Mouse (Mus musculus): ENCODE results near the gene Fuca1.

The Fuca1 gene

DNA sequence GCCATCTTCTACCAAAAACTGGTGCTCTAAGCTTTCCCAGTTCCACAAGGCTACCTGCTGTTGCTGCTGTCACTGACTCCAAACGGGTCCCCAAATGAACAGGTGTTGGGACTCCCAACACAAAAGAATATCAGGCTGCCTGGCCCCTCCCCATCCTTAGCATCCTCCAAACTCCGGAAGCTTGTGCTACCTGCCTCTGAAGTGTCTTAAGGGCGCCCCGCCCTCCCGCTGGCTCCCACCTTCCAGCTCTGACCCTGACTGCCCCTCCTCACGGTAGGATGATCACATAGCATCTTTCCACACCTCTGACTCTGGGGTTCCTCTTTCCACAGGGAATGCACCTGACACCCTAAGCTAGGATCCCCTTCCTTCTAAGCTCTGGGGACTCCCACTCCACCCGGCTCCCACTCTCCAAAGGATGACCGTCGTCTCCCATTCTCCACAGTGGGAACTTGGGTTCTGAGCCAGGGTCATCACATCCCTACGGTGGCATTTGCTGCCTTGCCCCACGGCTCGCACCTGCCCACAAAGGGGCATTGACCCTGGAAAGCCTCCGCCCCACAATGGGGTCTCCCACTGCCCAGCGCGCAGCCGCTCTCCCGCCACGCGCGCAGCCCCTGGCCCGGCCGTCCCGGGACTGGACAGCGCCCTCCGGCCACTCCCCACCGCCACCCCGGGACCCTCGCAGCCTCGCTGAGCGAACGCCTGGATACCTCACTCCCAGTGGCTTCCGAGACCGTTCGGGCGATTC, 51.4 kb downstream of the Fuca1 start:
- intact Hi-C loops (cut with DNase I), result loop anchor here (5.0 kb wide), 1 partner anchor 80 kb away; the partner anchor contains the start of gene Rpl11

DNA sequence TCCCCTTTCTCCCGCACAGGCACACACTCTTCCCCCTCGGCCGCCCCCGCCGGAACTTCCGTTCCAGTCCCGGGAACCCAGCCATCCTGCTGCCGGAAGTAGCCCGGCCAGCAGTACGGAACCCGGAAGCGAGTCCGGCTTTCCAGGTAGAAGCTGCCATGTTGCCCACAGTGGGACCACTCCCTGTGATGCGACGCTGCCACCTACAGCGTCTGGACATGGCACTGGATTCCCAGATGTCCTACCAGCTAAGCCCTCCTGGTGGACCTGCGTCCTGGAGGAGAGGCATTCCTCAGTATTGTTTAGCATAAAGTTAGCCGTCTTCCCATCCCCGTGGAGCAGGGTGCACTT, 52.0 kb downstream of the Fuca1 start, which contains the start of gene Lypla2:
Gene Lypla2, minus strand, starts transcription at position 71 of the 351 bp plus-strand sequence.
- intact Hi-C loops (cut with DNase I), result loop anchor here (5.0 kb wide), 1 partner anchor 80 kb away; the partner anchor contains the start of gene Rpl11

DNA sequence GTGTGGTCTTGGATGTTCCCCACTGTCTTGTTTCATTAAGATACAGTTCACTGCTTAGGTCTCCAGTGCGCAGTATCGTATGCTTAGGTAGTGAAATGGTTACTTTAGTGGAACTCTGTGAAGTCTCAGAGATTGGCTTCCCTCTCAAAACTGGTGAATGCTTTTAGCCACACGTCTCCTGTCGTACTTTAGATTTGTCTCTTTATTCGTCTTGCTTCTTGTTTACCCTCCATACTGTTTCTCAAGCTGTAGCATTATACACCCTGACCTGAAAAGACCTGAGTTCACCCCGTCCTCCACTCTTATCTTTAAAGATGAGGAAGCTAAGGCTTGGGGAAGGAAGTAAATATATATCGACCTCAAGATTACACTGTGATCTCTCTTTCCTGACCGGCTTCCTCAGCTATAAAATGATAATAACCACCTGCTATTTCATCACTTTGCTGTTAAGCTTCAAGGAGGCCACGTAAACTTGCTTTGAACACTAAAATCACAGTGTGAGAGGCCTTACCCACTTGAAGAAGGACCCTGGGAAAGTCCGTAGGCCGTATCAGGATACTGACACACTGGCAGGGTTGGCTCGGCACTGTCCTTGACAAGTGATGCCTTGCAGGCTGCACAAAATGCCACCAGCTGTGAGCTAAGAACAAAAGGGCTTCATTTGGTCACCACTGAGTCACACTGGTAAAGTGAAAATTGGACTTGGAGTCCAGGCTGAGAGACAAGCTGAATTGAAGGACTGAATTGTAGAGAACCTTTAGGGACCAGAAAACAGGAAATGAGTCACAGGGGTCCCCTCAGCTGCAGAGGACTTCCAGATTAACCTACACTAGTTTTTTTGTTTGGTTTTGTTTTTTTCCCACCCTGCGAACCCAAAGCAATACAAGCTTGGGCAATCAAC, 52.6 kb downstream of the Fuca1 start:
- intact Hi-C loops (cut with DNase I), result loop anchor here (5.0 kb wide), 1 partner anchor 79 kb away; the partner anchor contains the start of gene Rpl11

DNA sequence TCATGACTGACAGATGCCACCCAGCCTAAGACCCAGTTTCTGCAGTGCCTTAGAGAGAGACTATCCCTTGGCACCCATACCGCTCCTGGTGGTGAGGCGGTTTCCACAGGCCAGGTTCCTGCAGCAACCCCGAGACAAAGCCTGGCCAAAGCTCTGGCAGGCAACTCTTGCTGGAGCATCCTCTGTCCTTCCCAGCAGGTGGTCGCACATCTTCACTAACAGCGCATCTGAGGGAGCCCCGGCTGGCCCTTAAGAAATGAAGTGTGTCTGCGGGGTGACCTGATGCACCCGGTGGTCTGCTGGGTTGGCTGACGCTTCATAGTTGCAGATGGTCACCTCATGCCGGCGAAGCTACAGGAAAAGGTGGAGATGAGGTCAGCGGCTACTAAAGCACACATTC, 55.6 kb downstream of the Fuca1 start:
- intact Hi-C loops (cut with DNase I), result no loop called here

DNA sequence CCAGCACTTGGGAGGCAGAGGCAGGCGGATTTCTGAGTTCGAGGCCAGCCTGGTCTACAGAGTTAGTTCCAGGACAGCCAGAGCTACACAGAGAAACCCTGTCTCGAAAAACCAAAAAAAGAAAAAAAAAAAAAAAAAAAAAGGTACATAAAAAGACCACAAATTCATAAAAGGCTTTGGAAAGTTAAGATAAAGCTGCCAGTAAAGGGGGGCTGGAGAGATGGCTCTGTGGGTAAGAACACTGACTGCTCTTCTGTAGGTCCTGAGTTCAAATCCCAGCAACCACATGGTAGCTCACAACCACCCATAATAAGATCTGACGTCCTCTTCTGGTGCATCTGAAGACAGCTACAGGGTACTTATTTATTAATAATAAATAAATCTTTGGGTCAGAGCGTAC, 59.7 kb downstream of the Fuca1 start:
- intact Hi-C loops (cut with DNase I), result loop anchor here (10.0 kb wide), 1 partner anchor 305 kb away; the partner anchor contains the start of gene Zfp46

DNA sequence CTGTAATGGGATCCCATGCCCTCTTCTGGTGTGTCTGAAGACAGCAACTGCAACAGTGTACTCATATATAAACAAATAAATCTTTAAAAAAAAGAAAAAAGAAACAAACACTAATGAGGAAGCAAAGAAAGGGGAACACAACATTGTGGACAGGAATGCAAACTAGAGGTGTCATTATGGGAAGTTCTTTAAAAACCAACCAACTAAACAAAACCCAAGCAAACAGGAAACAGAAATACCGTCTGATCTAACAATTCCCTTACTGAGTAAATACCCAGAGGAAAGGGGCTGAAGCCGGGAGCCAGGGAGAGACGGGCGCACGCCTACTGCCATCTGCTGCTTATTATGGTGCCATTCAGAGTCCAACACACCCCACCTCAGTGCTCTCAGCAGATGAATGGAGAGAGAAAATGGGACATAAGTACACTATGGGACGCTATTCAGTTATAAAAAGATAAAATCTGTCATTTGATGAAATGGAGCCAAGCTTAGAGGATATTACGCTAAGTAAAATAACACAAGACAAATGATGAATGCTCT, 61.1 kb downstream of the Fuca1 start:
- intact Hi-C loops (cut with DNase I), result loop anchor here (10.0 kb wide), 1 partner anchor 303 kb away; the partner anchor contains the start of gene Zfp46

DNA sequence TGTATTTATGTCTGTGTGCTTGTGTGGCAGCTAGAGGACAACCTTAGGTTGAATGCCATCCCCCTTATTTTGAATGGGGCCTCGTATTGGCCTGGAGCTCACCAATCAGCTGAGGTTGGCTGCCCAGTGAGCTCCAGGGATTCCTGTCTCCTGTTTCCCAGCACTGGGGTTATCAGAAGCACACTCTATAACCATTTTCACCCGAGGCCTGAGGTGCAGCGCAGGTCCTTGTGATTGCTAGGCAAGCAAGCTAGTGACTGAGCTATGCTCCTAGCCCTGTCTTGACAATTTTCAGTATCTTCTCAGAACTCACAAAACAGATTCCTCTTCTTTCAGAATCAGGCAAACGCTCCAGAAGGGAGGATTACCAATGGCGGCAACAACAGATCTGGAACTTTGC, 64.0 kb downstream of the Fuca1 start:
- intact Hi-C loops (cut with DNase I), result loop anchor here (10.0 kb wide), 1 partner anchor 300 kb away; the partner anchor contains the start of gene Zfp46

DNA sequence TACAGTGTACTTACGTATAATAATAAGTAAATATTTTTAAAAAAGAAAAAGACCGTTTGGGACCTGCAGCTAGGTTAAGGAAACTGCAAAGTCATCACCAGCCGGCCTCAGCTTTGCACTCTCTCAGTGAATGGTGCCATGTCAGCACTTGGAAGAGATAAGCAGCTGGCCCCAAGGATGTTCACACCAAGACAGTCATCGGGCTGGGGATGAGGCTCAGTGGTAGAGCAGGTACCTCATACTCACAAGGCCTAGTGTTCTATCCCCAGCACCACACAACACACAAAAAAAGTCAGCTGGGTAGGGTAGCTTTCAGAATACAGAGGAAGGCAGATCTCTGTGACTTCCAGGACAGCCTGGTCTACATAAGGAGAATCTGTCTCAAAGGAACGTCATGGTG, 64.7 kb downstream of the Fuca1 start:
- intact Hi-C loops (cut with DNase I), result loop anchor here (10.0 kb wide), 1 partner anchor 300 kb away; the partner anchor contains the start of gene Zfp46

DNA sequence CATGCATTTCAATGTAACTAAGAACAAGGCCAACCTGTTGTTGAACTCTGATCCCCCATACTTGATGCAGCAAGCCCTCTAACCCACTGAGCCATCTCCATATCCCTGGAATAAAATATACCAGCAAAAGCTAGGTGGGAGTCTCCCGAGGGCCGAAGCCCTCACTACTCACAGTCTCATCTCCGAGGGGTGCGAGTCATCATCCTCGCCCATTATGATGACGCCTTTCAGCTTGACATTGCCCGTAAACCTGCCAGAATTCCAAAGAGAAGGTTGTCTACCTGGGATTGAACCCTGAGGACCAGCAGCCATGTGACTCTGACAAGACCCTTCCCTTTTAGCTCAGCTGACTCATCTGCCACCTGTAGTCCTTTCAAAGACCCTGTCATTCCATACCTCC, 65.2 kb downstream of the Fuca1 start:
- intact Hi-C loops (cut with DNase I), result loop anchor here (10.0 kb wide), 1 partner anchor 299 kb away; the partner anchor contains the start of gene Zfp46

DNA sequence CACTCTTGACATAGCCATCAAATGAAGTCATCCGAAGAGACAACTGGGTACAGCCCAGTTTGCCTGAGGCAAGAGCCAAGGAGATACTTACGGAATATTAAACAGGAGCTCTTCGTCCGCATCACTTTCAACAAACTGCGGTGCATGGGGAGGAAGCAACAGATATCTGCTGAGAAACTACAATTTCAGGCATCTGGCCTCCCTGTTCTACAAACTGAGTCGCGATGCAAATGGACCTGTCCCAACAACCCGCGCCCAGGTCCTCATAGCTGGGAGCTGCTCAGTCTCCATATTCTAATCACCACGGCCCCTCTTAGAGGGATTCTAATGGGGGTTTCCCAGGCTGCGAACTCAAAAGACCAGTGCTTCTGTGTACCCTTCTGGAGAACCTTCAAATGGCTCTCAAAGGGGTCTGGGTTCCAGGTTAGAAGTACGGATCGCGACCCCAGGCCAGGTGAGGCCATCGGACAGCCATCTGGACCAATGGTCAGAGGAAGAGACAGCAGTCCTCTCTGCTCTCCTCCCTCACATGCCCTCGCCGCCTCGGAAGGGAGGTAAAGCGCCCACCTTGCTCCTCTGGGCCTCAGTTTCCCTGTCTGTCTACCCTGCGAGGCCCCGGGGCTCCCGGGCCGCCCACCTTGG, 65.9 kb downstream of the Fuca1 start:
- intact Hi-C loops (cut with DNase I), result loop anchor here (10.0 kb wide), 1 partner anchor 298 kb away; the partner anchor contains the start of gene Zfp46

DNA sequence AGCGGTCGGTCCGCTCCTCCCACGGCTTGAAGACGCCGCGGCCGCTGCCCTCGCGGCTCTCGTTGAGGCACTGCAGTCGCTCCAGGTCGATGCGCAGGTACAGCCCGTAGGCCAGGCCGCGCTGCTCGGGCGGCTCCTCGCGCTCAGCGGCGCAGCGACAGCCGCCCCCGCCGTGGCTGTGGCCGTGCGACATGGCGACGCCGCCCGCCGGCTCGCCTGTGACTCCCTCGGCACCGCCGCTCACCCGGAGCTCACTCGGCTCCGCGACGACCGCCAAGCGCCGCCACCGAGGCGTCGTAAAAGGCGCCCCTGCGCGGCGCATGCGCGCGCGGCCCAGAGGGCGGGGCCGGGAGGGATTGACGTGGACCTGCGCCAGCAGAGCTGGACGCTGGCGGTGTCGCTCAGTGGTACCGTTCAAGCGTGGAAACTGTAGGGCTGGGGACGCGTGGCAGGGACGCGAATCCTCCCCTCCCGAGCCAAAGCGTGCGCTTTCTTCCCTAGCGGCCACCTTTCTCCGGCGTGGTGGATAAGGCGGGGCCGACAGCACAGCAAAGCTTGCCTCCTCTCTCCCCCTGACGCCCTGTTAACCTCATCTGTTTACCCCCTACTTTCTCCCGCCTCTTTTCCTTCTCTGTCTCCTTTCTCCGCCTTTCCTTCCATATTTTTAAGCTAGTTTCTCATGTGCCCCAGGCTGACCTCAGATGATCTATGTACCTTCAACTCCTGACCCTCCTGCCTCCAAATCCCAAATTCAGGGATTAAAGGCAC, 66.6 kb downstream of the Fuca1 start, which contains the start of gene Pithd1:
Gene Pithd1, minus strand, starts transcription at position 322 of the 768 bp plus-strand sequence.
- intact Hi-C loops (cut with DNase I), result loop anchor here (10.0 kb wide), 1 partner anchor 298 kb away; the partner anchor contains the start of gene Zfp46

DNA sequence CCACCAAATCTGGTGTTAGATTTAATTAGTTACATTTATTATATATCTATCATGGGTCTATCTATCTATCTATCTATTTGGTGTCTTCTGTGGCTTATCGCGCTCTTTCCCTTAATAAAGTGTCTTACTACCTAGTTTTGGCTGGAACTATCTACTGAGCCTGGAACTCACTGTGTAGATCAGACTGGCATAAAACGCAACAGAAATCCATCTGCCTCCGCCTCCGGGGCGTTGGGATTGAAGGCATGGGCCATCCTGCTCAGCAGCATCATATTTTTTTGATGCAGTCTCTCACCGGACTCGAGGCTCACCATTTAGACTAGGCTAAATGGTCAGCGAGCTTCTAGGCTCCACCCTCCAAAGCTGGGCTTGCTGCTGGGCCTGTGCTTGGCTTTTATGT, 67.2 kb downstream of the Fuca1 start:
- intact Hi-C loops (cut with DNase I), result loop anchor here (10.0 kb wide), 1 partner anchor 297 kb away; the partner anchor contains the start of gene Zfp46
